Mouse (Mus musculus): ENCODE data around the gene Gm5901.
"Not testable (repeated sequence)": the region's sequence is repeated elsewhere in the genome, so short reads cannot be mapped to it uniquely, and the experiment has no call there.

Gm5901 gene

GRCm38 (mm10) chr7:105374866-105375265, at the start of gene Gm5901:
TSS of gene Gm5901 (plus strand) at chr7:105375038.
- no peak for DNase-seq (ENCODE audit: low read depth)

GRCm38 (mm10) chr7:105325302-105325701, 49.5 kb upstream of the Gm5901 start:
- DNase-seq (ENCODE audit: low read depth), result no peak

DNA sequence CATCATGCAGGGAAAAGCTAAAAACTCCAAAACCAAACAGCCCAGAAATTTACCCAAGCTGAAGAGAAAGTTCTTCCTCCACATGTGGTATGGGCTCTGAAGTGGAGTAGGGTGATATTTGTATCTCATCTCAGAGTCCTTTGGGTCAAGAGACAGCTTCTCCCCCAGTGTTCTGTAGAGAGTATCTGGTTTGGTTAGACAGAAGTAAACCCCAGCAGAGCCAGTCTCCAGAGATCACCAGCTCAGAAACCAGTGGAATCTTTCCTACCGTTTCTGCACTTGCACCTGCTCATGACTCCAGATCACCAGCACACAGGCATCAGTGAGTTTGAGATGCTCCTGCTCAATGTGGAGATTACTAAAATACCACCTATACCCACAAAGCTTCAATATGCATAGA, 40.8 kb upstream of the Gm5901 start, which contains the start of gene Olfr690:
Olfr690 (minus strand) TSS at position 101 of the 400 bp plus-strand sequence.
- DNase-seq (ENCODE audit: low read depth), result no peak

DNA sequence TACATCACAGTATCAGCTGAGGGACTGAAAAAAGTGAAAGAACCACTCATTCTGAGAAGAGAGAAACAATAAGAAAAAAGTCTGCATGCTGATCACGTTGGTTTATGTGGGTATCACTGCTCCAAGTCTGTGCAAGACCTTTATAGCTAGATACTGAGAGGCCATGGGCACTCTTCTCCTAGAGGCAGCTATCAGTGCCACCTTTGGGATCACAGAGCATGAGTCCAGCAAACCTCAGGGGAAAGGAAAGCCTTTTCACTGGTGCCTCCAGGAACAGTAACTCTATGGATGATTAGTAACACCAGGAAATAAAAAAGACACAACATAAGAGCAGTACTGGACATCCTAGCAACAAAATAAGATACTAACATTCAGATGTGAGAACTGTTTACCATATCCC, 32.7 kb upstream of the Gm5901 start, which contains the start of gene Olfr691:
Olfr691 (minus strand) TSS at position 101 of the 400 bp plus-strand sequence.
- DNase-seq (ENCODE audit: low read depth), result no peak

DNA sequence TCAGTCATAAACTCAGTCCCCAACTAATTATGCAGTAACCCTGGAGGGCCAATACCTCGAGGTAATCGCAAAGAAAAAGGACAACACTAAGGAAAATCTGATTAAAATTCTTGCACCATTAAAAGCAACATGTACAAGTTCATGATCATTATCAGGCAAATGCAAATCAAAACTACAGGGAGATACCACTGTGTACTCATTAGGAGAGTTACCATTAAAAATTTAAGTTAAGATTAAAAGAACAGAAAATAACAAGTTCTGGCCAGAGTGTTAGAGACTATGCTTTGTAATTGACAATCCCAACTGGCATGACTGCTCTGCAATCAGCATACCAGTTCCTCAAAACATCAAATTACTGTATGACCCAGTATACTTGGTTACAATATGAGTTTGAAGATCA, 32.1 kb upstream of the Gm5901 start:
- no peak for DNase-seq (ENCODE audit: low read depth)

DNA sequence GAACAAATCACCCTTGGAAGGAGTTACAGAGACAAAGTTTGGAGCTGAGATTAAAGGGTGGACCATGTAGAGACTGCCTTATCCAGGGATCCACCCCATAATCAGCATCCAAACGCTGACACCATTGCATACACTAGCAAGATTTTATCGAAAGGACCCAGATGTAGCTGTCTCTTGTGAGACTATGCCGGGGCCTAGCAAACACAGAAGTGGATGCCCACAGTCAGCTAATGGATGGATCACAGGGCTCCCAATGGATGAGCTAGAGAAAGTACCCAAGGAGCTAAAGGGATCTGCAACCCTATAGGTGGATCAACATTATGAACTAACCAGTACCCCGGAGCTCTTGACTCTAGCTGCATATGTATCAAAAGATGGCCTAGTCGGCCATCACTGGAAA, 18.8 kb upstream of the Gm5901 start:
- not testable (repeated sequence) for DNase-seq (ENCODE audit: low read depth)

DNA sequence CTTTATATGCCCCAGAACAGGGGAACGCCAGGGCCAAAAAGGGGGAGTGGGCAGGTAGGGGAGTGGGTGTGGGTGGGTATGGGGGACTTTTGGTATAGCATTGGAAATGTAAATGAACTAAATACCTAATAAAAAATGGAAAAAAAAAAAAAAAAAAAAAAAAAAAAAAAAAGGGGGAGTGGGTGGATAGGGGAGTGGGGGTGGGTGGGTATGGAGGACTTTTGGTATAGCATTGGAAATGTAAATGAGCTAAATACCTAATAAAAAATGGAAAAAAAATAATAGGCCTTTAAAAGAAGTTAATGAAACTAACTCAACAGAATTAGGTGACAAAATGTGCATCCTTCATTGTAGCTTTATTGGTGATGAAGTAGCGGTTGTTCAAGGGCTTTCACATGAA, 18.4 kb upstream of the Gm5901 start:
- not testable (repeated sequence) for DNase-seq (ENCODE audit: low read depth)

DNA sequence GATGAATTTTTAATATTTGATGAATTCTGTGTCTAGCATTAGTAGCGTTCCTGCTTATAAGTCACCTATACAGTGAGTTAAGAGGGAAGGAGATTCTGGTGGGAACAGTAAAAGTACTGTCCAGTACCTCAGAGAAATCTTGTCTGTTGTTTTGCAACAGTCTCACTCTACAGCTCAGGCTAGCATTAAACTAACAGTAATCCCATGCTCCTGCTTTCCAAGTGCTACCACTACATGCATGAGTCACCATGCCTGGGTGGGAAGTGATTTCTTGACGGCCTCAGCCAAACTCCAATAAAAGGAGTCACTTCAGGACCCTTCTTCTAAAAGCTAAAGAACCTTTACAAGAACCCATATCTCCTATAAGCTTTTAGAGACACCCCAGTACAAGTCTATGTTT, 13.1 kb upstream of the Gm5901 start:
- DNase-seq (ENCODE audit: low read depth), result no peak

- DNase-seq (ENCODE audit: low read depth), result no peak
Observed at GRCm38 (mm10) chr7:105367268-105367667, 7.6 kb upstream of the Gm5901 start.

- no peak for DNase-seq (ENCODE audit: low read depth)
Observed at GRCm38 (mm10) chr7:105367930-105368329, 6.9 kb upstream of the Gm5901 start, which contains the start of gene Olfr692. TSS of gene Olfr692 (plus strand) at chr7:105368230.

DNA sequence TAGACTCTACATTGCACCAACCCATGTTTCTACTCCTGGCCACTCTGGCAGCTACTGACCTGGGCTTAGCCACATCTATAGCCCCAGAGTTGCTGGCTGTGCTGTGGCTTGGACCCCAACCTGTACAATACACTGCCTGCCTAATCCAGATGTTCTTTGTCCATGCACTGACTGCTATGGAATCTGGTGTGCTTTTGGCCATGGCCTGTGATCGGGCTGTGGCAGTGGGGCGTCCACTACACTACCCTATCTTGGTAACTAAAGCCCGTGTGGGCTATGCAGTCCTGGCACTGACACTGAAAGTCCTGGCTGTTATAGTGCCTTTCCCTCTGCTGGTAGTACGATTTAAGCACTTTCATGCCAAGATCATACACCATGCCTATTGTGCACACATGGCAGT, 6.3 kb upstream of the Gm5901 start:
- no peak for DNase-seq (ENCODE audit: low read depth)

GRCm38 (mm10) chr7:105372912-105373311, 1.9 kb upstream of the Gm5901 start:
- no peak for DNase-seq (ENCODE audit: low read depth)

DNA sequence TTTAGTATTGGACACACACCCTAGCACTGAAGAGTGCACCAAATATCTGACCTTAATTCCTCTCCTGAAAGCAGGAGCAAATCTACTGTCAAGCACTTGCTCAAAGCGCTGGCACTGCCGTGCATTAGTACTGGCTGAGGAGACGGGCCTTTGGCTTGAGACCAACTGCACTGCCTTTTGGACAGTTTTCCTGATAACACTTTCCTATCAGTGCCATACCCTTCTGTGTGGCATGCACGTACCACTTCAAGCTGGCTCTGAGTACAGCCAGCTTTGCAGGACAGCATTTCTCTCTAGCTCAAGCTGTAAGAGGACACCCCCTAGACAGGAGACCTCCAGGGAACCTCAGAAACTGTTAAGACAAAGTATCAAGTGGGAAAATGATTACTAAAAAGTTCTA, 1.3 kb upstream of the Gm5901 start:
- no peak for DNase-seq (ENCODE audit: low read depth)

- no peak for DNase-seq (ENCODE audit: low read depth)
Observed at GRCm38 (mm10) chr7:105373976-105374375, 862 bp upstream of the Gm5901 start.

- DNase-seq (ENCODE audit: low read depth), result no peak
Observed at GRCm38 (mm10) chr7:105380329-105380728, 5.5 kb downstream of the Gm5901 start.

DNA sequence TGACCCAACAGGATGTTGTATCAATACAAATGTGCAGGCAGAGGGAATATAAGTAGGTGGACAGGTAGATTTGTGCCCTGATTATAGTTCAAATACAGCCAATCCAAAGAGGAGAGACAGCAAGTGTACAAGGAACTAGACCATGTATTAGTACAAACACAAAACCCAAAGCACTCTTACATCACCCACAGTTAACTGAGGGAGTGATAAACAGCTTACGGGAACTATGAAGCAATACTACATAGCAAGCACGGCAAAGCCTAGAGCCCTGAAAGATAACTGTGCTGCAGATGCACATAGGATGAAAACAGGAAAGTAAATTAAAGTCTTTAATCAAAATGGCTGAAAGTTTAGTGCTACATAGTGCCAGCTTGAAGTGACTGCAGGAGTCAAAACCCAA, 12.9 kb downstream of the Gm5901 start:
- no peak for DNase-seq (ENCODE audit: low read depth)

DNA sequence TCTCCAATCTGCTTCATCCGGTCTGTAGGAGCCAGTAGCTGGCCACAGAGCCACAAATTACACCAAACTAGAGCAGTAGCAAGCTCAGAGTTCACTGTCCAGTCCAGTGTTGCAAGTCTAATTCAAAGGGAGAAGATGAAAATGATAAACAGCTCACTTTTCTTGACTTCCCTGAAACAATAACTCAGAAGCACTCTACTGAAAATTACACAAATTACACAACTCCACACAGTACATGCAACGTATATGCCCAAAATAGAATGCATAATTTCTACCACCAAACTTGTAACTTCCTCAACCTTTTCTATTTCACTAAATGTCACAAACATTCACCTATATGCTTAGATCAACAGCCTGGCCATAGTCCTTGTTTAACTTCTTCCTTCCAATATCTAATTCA, 15.4 kb downstream of the Gm5901 start:
- DNase-seq (ENCODE audit: low read depth), result no peak

- no peak for DNase-seq (ENCODE audit: low read depth)
Observed at GRCm38 (mm10) chr7:105394606-105395005, 19.8 kb downstream of the Gm5901 start.

DNA sequence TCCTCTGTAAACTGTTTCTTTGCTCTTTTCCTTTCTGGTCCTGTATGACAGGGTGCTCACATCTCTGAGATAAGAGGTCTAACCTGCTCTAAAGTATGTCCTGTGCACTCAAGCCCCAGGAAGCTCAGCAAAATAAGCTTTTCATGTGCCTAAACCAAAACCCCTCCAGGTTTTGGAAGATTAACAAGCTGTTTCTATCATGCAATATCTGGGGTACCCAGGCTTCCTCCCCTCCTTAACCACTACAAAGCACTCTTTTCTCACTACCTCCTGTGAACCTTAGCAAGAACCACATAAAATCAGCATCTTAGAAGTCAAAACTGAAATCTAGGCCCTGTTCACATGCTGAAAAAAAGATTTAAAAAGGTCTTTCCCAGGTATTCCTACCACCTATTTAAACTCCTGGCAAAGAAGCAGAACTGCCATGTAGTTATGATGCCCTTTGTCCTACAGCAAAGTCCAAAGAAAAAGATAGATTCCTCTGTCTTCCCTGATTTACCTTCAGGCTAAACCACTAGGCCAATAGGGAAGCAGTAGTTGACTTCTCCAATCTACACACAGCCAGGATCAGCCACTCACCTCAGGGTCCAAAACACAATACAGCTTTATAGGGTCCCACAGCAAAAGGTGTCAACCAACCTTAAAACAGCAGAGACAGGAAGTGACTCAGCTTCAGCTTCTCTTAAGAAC, 20.4 kb downstream of the Gm5901 start:
- no peak for DNase-seq (ENCODE audit: low read depth)

DNA sequence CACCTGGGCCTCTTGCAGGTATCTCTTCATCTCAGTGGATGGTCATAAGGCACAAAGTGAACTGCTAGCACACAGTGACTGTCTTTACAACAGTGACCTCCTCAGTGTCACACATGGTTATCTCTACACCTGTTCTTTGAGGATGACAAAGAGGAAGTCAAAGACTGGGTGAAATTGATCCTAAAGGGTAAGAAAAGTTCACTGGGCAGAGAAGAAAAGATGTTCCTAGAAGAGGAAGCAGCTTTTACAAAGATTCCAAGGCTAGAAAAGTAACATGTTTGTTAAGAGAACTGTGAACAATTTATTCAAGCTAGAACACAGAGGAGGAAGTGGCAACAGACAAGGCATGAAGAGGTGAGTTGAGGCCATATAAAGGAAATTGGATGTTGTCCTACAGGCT, 21.3 kb downstream of the Gm5901 start:
- no peak for DNase-seq (ENCODE audit: low read depth)

GRCm38 (mm10) chr7:105399058-105399934, 24.5 kb downstream of the Gm5901 start:
- no peak for DNase-seq (ENCODE audit: low read depth)

GRCm38 (mm10) chr7:105399935-105400624, 25.2 kb downstream of the Gm5901 start, which contains the start of gene Fam160a2:
TSS of gene Fam160a2 (minus strand) at chr7:105400054.
- DNase-seq (ENCODE audit: low read depth), result peak; percentile 99
